Mouse (Mus musculus) layer of hippocampus, postnatal 25 days (tissue): Measurements from ENCODE around the gene Cpeb3. TPM values are rescaled to one million over a fixed set of nuclear protein-coding genes. Genes with fewer than 3 reads are reported as not detected.

ENCODE experiments used
- total RNA-seq, 2 experiments: library from RNA; stranded (reverse); gene quantifications; 2 replicates each; pipeline ENCODE4 v1.2.3; 2021

Gene Cpeb3
- total RNA-seq, 2 experiments from 2014 or later: 62.1 to 74.6 TPM

Other genes starting within 250 kb of the Cpeb3 start
- 10 to 100 TPM; 84.7 to 88.2 TPM for gene March5, start 1.1 kb downstream of the Cpeb3 start, total RNA-seq
- 10 to 100 TPM; 36.6 to 39.3 TPM for gene Ide, start 129.3 kb upstream of the Cpeb3 start, total RNA-seq
- 1 to 10 TPM; 1.4 to 1.5 TPM for gene Kif11, start 167.8 kb upstream of the Cpeb3 start, total RNA-seq
- 1 to 10 TPM; 2.3 to 2.4 TPM for gene Hhex, start 226.2 kb upstream of the Cpeb3 start, total RNA-seq